Mouse (Mus musculus): Measurements from ENCODE around the gene Cc2d2b. TPM values are rescaled to one million over a fixed set of nuclear protein-coding genes. Genes with fewer than 3 reads are reported as not detected.
A peak's percentile ranks its signal among the peaks of the same experiment; 100 is the strongest.

Gene Cc2d2b
- polyA plus RNA-seq, 1 experiment from 2014 or later, result 0.79 TPM

DNA sequence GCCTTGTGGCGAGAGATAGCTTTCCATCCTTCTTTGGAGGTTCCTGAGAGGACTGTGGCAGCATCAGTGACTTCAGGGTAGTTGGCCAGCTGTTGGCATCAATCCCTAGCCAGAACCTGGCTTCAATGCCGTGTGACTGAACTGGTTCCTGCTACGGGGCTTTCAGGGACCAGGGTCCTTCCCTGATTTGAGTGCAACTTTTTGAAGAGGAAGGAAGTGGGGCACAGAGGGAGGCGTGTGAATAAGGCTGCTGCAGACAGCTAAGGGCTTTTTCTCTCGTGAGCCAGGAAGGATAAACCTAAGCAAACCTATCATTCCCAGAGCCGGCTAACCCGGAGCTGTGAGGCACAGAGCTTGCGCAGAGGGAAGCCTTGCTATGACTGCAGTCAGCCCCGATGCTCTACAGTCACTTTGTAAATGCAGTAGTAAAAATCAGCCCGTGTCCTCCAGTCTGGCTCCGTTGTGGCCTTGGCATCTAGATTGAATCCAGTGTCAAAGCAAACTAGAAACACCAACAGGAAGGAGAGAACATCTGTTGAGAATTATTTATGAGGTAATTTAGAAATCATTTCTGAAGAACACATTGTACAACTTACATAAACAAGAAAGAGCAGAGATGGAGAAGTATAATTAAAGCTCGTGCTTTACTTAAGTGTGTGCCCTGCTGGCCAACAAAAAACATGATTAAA, 19.7 kb upstream of the Cc2d2b start:
- Histone ChIP-seq H3K9me3 (no peaks in the 10 kb centered on the region), H3K4me1 (no peaks in the 10 kb centered on the region), H3K27ac (no peak overlapping the region), H3K4me3 (no peak overlapping the region), H3K27me3 (ENCODE audit: insufficient read depth, poor library complexity, severe bottlenecking) (no peaks in the 10 kb centered on the region), H3K36me3 (no peaks in the 10 kb centered on the region)
- DNase-seq (ENCODE audit: low spot score), result no peak
- WGBS, result 61% methylated on average over 12 of the region's 12 CpGs

DNA sequence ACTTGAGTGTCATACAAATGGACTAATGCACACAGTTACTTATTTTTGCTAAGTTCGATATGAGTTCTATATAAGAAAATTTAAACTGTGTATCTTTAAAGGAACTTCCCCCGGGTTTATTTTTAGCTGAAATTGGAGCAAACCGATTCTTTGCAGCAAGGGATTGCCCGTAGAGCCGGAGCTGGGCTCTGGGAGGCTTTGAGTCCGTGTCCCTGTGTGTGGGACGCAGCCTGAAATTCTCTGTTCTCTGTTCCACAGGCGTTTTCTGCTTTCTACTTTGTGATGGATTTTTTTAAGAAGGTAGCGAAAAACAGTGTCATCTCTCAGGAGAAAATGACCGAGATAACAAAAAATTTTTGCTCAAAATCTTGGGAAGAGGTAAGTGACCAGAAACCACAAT, 15.1 kb upstream of the Cc2d2b start:
- H3K4me1 ChIP-seq, result peaks cover 6% of the 10 kb centered on the region; the same call in 1 of the 2 replicates
- no peak for DNase-seq (ENCODE audit: low spot score)
- H3K9me3 ChIP-seq, result no peaks in the 10 kb centered on the region
- no peak overlapping the region for H3K4me3 ChIP-seq
- WGBS, result 68% methylated on average over 10 of the region's 10 CpGs
- no peak overlapping the region for H3K27ac ChIP-seq
- H3K36me3 ChIP-seq, result no peaks in the 10 kb centered on the region
- peaks cover 6% of the 10 kb centered on the region; the same call in 1 of the 2 replicates for H3K27me3 ChIP-seq (ENCODE audit: insufficient read depth, poor library complexity, severe bottlenecking)

DNA sequence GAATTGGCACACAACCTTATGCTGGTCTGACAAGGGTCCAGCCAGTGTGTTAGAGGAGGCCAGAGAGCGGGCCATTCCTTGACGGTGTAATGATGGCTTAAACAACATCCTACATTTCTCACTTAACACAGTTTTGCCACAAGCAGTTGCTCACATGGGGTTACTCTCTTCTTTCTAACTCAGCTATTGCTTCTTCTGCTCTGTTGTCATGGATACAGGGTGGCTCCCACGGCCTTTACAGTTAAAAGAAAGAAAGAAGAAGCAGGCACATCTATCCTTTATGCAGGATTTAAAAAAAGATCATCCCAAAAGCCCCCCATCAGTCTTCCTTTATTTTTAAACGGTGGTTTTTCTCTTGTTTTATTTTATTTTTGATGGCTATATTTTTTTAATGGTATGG, 14.7 kb upstream of the Cc2d2b start:
- Histone ChIP-seq H3K36me3 (no peaks in the 10 kb centered on the region), H3K4me1 (peaks cover 6% of the 10 kb centered on the region; the same call in 1 of the 2 replicates)
- WGBS, result 74% methylated on average over 4 of the region's 4 CpGs

DNA sequence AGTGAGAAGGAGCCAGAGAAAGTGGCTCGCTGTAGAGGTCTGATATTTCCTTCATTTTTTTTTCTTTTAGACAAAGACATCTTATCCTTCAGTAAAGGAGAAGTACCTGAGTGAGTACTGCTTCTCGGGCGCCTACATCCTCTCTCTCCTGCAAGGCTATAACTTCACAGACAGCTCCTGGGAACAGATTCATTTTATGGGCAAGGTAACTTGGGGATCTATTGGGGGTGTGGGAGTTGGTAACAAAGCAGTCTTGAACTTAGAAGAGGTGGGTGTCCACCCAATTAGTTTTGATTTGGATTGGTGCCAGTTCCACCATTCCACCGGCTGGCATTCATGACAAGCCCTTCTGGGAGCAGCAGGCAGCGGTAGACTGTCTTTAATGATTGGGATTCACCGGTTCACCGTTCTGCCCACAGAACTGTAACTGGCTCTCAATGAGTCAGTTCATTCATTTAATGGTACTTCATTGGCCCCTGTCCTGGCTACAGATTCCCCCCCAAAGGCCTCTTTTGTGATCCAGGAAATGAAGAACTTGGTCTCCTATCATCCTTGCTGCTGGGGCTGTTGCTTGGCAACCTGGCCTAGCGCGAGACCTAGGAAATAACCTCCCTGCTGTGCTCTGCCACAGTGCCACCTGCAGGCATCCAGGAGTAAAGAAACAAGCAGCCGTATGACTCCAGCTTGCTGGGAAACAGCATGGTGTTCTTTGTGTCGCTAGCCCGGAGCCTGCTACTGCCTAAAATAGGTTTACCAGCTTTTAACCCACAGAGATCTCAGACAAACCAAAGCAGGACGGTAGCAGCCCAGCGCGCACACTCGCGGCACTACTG, 11.7 kb upstream of the Cc2d2b start:
- Histone ChIP-seq H3K27ac (peak overlapping the region; percentile 45), H3K4me3 (peak overlapping the region; percentile 30; the same call in 1 of the 2 replicates)
- 27% methylated on average over 17 of the region's 17 CpGs for whole genome bisulfite sequencing

More for the DNA sequence above, 14.7 kb upstream of the Cc2d2b start:
- Histone ChIP-seq H3K27me3 (ENCODE audit: insufficient read depth, poor library complexity, severe bottlenecking) (peaks cover 6% of the 10 kb centered on the region; the same call in 1 of the 2 replicates), H3K27ac (no peak overlapping the region), H3K4me3 (no peak overlapping the region), H3K9me3 (no peaks in the 10 kb centered on the region)
- no peak for DNase-seq (ENCODE audit: low spot score)

DNA sequence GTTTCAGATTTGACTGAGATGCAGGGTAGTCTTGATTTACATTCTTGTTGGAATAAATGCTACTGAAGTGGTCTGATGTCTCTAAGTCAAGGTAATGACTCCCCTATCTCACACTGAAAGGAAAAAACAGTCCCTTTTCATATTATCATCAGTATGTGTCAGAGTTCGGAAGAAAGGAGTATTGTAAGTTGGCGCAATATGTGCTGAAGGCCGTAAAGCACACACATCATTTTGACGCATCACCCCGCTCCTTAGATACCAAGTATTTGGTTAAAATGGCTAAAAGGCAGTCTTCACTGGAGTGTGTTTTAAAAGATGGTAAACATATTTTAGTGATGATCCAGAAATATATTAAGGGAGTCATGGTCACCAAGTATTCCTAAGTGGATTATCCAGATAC, 10.9 kb upstream of the Cc2d2b start:
- WGBS, result 83% methylated on average over 5 of the region's 5 CpGs
- no peaks in the 10 kb centered on the region for H3K9me3 ChIP-seq
- H3K36me3 ChIP-seq, result no peaks in the 10 kb centered on the region
- H3K4me1 ChIP-seq, result peaks cover 6% of the 10 kb centered on the region; the same call in 1 of the 2 replicates
- H3K27ac ChIP-seq, result peak overlapping the region; percentile 45; the same call in 1 of the 2 replicates
- no peak overlapping the region for H3K4me3 ChIP-seq
- DNase-seq (ENCODE audit: low spot score), result no peak
- H3K27me3 ChIP-seq (ENCODE audit: insufficient read depth, poor library complexity, severe bottlenecking), result peaks cover 6% of the 10 kb centered on the region; the same call in 1 of the 2 replicates

More for the DNA sequence above, 11.7 kb upstream of the Cc2d2b start:
- peak; percentile 92 for DNase-seq (ENCODE audit: low spot score)
- Histone ChIP-seq H3K4me1 (peaks cover 6% of the 10 kb centered on the region; the same call in 1 of the 2 replicates), H3K27me3 (ENCODE audit: insufficient read depth, poor library complexity, severe bottlenecking) (peaks cover 6% of the 10 kb centered on the region; the same call in 1 of the 2 replicates), H3K9me3 (no peaks in the 10 kb centered on the region), H3K36me3 (no peaks in the 10 kb centered on the region)

DNA sequence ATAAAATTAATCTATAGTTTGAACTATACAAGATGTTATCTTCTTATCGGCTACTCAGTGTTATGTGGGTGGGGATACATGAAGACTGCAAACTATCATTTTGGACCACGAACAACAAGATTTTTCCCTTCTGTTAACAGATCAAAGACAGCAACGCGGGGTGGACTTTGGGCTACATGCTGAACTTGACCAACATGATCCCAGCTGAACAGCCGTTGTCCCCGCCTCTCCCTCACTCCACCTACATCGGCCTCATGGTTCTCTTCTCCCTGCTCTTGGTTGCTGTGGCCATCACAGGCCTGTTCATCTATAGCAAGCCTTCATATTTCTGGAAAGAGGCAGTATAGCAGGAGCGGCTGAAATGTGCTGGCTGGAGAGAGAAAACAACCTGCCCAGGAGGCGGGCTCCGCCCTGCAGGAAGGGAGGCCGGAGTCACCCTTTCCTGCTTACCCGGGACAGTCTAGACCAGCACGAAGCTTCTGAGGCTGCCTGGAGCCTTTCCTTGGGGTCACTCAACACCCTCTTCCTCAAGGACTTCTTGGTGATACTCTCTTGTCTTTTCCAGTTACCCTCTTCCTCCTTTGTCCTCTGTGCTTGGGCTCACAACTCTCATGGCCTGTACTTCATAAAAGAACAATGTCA, 9.7 kb upstream of the Cc2d2b start:
- DNase-seq (ENCODE audit: low spot score), result no peak
- 73% methylated on average over 13 of the region's 13 CpGs for WGBS
- H3K27ac ChIP-seq, result no peak overlapping the region

DNA sequence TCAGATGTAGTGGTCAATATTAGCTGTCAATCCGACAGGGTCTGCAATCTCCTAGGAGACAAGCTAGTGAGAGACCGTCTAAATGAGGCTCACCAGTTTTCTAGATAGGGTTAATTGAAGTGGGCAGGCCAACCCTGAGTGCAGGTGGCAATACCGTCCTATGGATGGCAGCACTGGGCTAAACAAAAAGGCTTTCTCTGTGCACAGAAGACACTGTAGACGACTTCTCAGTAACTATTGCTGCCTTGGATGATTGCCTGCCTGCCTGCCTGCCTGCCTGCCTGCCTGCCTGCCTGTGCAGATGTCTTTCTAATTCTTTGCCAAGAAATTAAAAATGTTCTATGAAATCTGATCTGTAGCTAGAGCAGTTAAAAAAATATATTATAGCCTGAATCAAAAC, 1.9 kb upstream of the Cc2d2b start:
- no peaks in the 10 kb centered on the region for H3K9me3 ChIP-seq
- no peaks in the 10 kb centered on the region for H3K4me1 ChIP-seq
- H3K4me3 ChIP-seq, result no peak overlapping the region
- no peaks in the 10 kb centered on the region for H3K36me3 ChIP-seq
- DNase-seq (ENCODE audit: low spot score), result no peak
- 38% methylated on average over 4 of the region's 4 CpGs for WGBS
- no peak overlapping the region for H3K27ac ChIP-seq
- H3K27me3 ChIP-seq (ENCODE audit: insufficient read depth, poor library complexity, severe bottlenecking), result 0 out of 2 replicates have a peak, but pooled peaks cover 6% of the 10 kb centered on the region

More for the DNA sequence above, 9.7 kb upstream of the Cc2d2b start:
- Histone ChIP-seq H3K4me1 (peaks cover 6% of the 10 kb centered on the region; the same call in 1 of the 2 replicates), H3K27me3 (ENCODE audit: insufficient read depth, poor library complexity, severe bottlenecking) (peaks cover 6% of the 10 kb centered on the region; the same call in 1 of the 2 replicates), H3K36me3 (no peaks in the 10 kb centered on the region), H3K4me3 (no peak overlapping the region), H3K9me3 (no peaks in the 10 kb centered on the region)

DNA sequence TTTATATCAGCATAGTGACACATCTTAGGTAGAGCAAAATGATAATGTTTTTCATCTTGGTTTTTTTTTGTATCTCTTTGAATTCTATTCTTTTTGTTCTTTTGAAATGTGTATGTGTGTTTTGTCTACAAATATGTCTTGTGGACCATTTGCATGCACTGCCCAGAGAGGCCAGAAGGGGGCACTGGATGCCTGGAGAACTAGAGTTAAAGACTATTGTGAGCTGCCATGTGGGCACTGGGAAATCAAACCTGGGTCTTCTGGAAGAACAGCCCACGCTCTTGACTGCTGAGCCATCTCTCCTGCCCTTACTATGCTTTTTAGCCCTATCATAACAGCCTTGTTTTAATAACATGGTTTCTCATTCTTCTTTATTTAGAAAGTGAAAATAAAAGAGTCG, 5.8 kb downstream of the Cc2d2b start:
- peaks cover 18% of the 10 kb centered on the region; the same call in 1 of the 2 replicates for H3K27me3 ChIP-seq (ENCODE audit: insufficient read depth, poor library complexity, severe bottlenecking)
- H3K27ac ChIP-seq, result no peak overlapping the region
- DNase-seq (ENCODE audit: low spot score), result no peak
- H3K36me3 ChIP-seq, result no peaks in the 10 kb centered on the region
- H3K4me3 ChIP-seq, result no peak overlapping the region
- H3K4me1 ChIP-seq, result no peaks in the 10 kb centered on the region
- 76% methylated on average over 2 of the region's 2 CpGs for WGBS
- H3K9me3 ChIP-seq, result no peaks in the 10 kb centered on the region

DNA sequence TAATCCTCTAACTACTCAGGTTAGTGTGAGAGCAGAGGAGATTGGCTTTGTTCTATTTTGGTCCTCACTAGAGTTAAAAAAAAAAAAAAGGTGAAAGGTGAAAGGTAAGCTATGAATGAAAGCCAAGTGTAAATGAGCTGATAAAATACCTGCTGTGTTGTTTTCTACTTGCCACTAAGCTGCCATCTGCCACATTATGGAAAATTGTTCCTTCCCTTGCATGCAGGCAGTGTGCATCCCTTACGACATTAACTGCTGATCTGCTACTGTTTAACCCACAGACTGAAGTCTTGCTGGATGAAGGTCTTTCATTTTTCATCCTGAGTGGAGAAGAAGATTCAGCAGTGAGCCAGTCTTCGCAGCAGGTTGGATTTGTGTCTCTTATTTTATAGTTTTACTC, 11.5 kb downstream of the Cc2d2b start:
- 67% methylated on average over 2 of the region's 2 CpGs for WGBS
- no peak overlapping the region for H3K4me3 ChIP-seq
- H3K27me3 ChIP-seq (ENCODE audit: insufficient read depth, poor library complexity, severe bottlenecking), result peaks cover 60% of the 10 kb centered on the region
- DNase-seq (ENCODE audit: low spot score), result no peak
- H3K27ac ChIP-seq, result no peak overlapping the region
- H3K36me3 ChIP-seq, result no peaks in the 10 kb centered on the region
- H3K9me3 ChIP-seq, result no peaks in the 10 kb centered on the region
- H3K4me1 ChIP-seq, result no peaks in the 10 kb centered on the region

DNA sequence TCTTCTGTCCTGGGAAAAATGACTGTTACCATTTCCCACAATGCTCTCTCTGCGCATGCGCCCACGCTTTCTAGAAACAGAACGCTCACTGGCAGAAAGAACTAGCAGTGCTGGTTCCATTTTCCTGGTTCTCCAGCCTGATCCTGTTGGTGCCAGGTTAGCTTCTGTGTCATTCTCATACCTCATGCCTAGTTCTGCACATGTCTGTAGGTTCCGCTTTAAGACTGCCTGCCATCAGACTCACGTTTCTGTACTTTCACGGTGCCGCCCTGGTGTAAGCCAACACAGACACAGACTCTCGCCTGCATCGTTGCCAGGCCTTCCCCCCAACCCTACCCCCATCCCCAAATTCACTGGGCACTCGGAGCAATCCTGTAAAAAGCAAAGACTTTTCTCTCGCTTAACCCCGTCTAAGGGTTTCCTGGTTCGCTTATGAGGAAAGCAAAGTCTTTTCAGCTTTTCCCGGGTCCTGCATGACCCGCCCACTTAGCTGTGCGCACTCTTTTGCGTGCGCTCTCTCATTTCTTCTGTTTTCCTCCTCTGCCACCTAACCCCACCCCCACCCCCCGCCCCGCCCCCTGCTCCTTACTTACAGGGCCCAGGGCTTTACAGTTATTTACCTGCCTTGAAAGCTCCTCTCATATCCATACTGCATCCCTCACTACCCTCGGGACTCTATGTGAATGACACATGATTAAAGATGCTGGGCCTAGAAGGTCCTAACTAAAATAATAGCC, 13.6 kb downstream of the Cc2d2b start:
- 26% methylated on average over 22 of the region's 22 CpGs for WGBS
- peak overlapping the region; percentile 51 for H3K4me3 ChIP-seq
- no peaks in the 10 kb centered on the region for H3K36me3 ChIP-seq
- DNase-seq (ENCODE audit: low spot score), result no peak
- no peak overlapping the region for H3K27ac ChIP-seq
- H3K4me1 ChIP-seq, result no peaks in the 10 kb centered on the region
- H3K9me3 ChIP-seq, result no peaks in the 10 kb centered on the region
- peaks cover 71% of the 10 kb centered on the region for H3K27me3 ChIP-seq (ENCODE audit: insufficient read depth, poor library complexity, severe bottlenecking)

DNA sequence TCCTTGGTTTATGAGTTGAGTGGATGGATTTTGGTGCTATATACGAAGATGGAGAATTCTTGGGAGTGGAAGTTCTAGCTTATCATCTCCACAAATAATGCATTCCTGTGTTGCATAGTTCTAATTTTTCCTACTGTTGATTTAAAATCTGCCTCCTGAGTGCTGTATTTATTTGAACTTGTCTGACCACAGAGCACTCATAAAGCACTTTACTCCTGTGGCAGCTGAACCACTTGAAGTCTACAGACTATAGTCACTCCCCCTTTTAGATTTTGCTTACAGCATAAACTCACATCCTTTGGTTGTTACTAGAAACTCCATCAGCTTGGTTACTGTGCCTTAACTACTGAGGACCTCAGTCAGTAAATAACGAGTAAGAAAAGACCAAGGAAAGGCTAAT, 18.6 kb downstream of the Cc2d2b start:
- H3K9me3 ChIP-seq, result no peaks in the 10 kb centered on the region
- WGBS, result 80% methylated on average over 2 of the region's 2 CpGs
- no peak overlapping the region for H3K4me3 ChIP-seq
- peaks cover 52% of the 10 kb centered on the region for H3K27me3 ChIP-seq (ENCODE audit: insufficient read depth, poor library complexity, severe bottlenecking)
- no peak for DNase-seq (ENCODE audit: low spot score)
- H3K27ac ChIP-seq, result no peak overlapping the region
- H3K4me1 ChIP-seq, result peaks cover 7% of the 10 kb centered on the region; the same call in 1 of the 2 replicates
- no peaks in the 10 kb centered on the region for H3K36me3 ChIP-seq

DNA sequence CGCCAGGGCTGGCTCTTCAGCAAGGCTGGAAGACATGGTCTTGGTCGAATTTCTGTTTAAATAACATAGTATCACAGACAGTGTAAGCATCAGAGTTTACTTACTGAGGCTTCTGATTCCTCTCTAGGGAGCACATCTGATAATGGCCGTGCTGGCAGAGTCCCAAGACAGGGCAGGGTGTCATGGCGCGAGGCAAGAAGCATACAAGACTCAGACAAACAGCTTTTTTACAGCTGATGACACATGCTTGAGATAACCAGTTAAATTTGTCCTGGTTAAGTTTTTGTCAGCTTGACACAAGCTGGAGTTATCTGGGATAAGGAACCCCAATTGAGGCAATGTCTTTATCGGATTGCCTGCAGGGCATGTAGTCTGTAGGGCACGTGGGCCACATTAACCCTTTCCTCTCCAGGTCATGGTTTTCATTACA, 20.8 kb downstream of the Cc2d2b start:
- DNase-seq (ENCODE audit: low spot score), result no peak
- Histone ChIP-seq H3K9me3 (no peaks in the 10 kb centered on the region), H3K27me3 (ENCODE audit: insufficient read depth, poor library complexity, severe bottlenecking) (peaks cover 49% of the 10 kb centered on the region), H3K4me3 (0 out of 2 replicates have a peak overlapping the region, but pooled peaks have one; percentile 1), H3K4me1 (peaks cover 7% of the 10 kb centered on the region; the same call in 1 of the 2 replicates), H3K27ac (no peak overlapping the region), H3K36me3 (no peaks in the 10 kb centered on the region)
- WGBS, result 10% methylated on average over 7 of the region's 7 CpGs
